Mouse (Mus musculus): Measurements from ENCODE around the gene Zscan20.
"Not testable (repeated sequence)": the region's sequence is repeated elsewhere in the genome, so short reads cannot be mapped to it uniquely, and the experiment has no call there.

The Zscan20 gene

GRCm38 (mm10) chr4:128615761-128616160 is 5.9 kb upstream of the Zscan20 start:
- DNase-seq (ENCODE audit: low spot score in 2 of 2) = no peak

GRCm38 (mm10) chr4:128613326-128613725 is 3.4 kb upstream of the Zscan20 start:
- no peak for DNase-seq (ENCODE audit: low spot score in 2 of 2)

GRCm38 (mm10) chr4:128611726-128612125 is 1.8 kb upstream of the Zscan20 start:
- not testable (repeated sequence) for DNase-seq (ENCODE audit: low spot score in 2 of 2)

GRCm38 (mm10) chr4:128610706-128611105 is 808 bp upstream of the Zscan20 start:
- no peak for DNase-seq (ENCODE audit: low spot score in 2 of 2)

- peak in 1 of 2 experiments; percentile 13 for DNase-seq (ENCODE audit: low spot score in 2 of 2)
Measured at GRCm38 (mm10) chr4:128609276-128609924, 498 bp downstream of the Zscan20 start.

- DNase-seq (ENCODE audit: low spot score in 2 of 2) = no peak
Measured at GRCm38 (mm10) chr4:128607661-128608060, 2.2 kb downstream of the Zscan20 start.

- no peak for DNase-seq (ENCODE audit: low spot score in 2 of 2)
Measured at GRCm38 (mm10) chr4:128606586-128606985, 3.3 kb downstream of the Zscan20 start.

- DNase-seq (ENCODE audit: low spot score in 2 of 2) = no peak
Measured at GRCm38 (mm10) chr4:128597801-128598560, 11.9 kb downstream of the Zscan20 start.

GRCm38 (mm10) chr4:128594062-128594461 is 15.8 kb downstream of the Zscan20 start:
- no peak for DNase-seq (ENCODE audit: low spot score in 2 of 2)

GRCm38 (mm10) chr4:128593286-128593685 is 16.6 kb downstream of the Zscan20 start:
- DNase-seq (ENCODE audit: low spot score in 2 of 2) = no peak

GRCm38 (mm10) chr4:128579182-128579581 is 30.7 kb downstream of the Zscan20 start:
- peak in 1 of 2 experiments; percentile 12 for DNase-seq (ENCODE audit: low spot score in 2 of 2)

GRCm38 (mm10) chr4:128575811-128576210 is 34.1 kb downstream of the Zscan20 start:
- DNase-seq (ENCODE audit: low spot score in 2 of 2) = no peak

- no peak for DNase-seq (ENCODE audit: low spot score in 2 of 2)
Measured at GRCm38 (mm10) chr4:128560327-128560726, 49.6 kb downstream of the Zscan20 start.

GRCm38 (mm10) chr4:128554198-128554597 is 55.7 kb downstream of the Zscan20 start:
- no peak for DNase-seq (ENCODE audit: low spot score in 2 of 2)

GRCm38 (mm10) chr4:128550756-128551155 is 59.1 kb downstream of the Zscan20 start:
- no peak for DNase-seq (ENCODE audit: low spot score in 2 of 2)

- not testable (repeated sequence) for DNase-seq (ENCODE audit: low spot score in 2 of 2)
Measured at GRCm38 (mm10) chr4:128543956-128544486, 65.9 kb downstream of the Zscan20 start.

GRCm38 (mm10) chr4:128543378-128543777 is 66.5 kb downstream of the Zscan20 start:
- DNase-seq (ENCODE audit: low spot score in 2 of 2) = no peak
